Mouse (Mus musculus) forebrain, embryonic 15.5 days (tissue): Measurements from ENCODE around the gene Atp6v0a4. TPM values are rescaled to one million over a fixed set of nuclear protein-coding genes. Genes with fewer than 3 reads are reported as not detected.
A peak's percentile ranks its signal among the peaks of the same experiment; 100 is the strongest.

Source experiments
- ATAC-seq: fragments of 200-750 bp; cut with Nextera tagmentation; replicated peaks from 2 replicates; pipeline ENCODE4 v1.8.0; 2017; ENCODE audit warnings: mild to moderate bottlenecking, moderate TSS enrichment, moderate library complexity
- H3K27ac ChIP-seq: fragments of 300-500 bp; sonication (generic); replicated peaks from 2 replicates; pipeline ENCODE4 v1.5.1; 2015; ENCODE audit warnings: mild to moderate bottlenecking, inconsistent platforms
- H3K27me3 ChIP-seq: fragments of 300-500 bp; sonication (generic); 2 replicates; pipeline ENCODE4 v1.6.1; 2015; ENCODE audit warnings: inconsistent platforms
- H3K36me3 ChIP-seq: fragments of 300-500 bp; sonication (generic); 2 replicates; pipeline ENCODE4 v1.6.1; 2015; ENCODE audit warnings: mild to moderate bottlenecking, inconsistent platforms
- H3K4me1 ChIP-seq: fragments of 300-500 bp; sonication (generic); 2 replicates; pipeline ENCODE4 v1.6.1; 2015; ENCODE audit warnings: inconsistent platforms
- H3K4me2 ChIP-seq: fragments of 300-500 bp; sonication (generic); replicated peaks from 2 replicates; pipeline ENCODE4 v1.6.1; 2015; ENCODE audit warnings: mild to moderate bottlenecking, inconsistent platforms
- H3K4me3 ChIP-seq: fragments of 300-500 bp; sonication (generic); 2 replicates; pipeline ENCODE4 v1.5.1; 2015; ENCODE audit warnings: mild to moderate bottlenecking, inconsistent platforms
- H3K9ac ChIP-seq: fragments of 300-500 bp; sonication (generic); replicated peaks from 2 replicates; pipeline ENCODE4 v1.6.1; 2015; ENCODE audit warnings: mild to moderate bottlenecking, inconsistent platforms
- H3K9me3 ChIP-seq: fragments of 300-500 bp; sonication (generic); 2 replicates; pipeline ENCODE4 v1.6.1; 2016; ENCODE audit warnings: inconsistent platforms
- WGBS: fragments of 180-500 bp; shearing (Covaris S2); methylation state at CpG from one replicate; pipeline ENCODE4 v1.1.7; 2015; ENCODE audit warnings: mixed read lengths; 5-methylcytosine and 5-hydroxymethylcytosine counted together
- polyA plus RNA-seq: library from polyadenylated mRNA; unstranded; fragments of >200 nt; fragmentation: Nextera tagmentation; extraction: Ambion mirVana; gene quantifications from 2 replicates; pipeline ENCODE4 v1.2.1, GENCODE M21; 2015

Atp6v0a4 gene
- polyA plus RNA-seq, 1 experiment from 2014 or later = 0.19 TPM

GRCm38 (mm10) chr6:38102216-38102795, 22.1 kb downstream of the Atp6v0a4 start:
- H3K4me1 ChIP-seq = no peaks in the 10 kb centered on the region
- no peak overlapping the region for H3K4me2 ChIP-seq
- no peak for ATAC-seq
- no peak overlapping the region for H3K9ac ChIP-seq
- WGBS = 80% methylated on average over 7 of the region's 7 CpGs
- H3K36me3 ChIP-seq = no peaks in the 10 kb centered on the region
- no peak overlapping the region for H3K27ac ChIP-seq
- H3K4me3 ChIP-seq = no peak overlapping the region
- peaks cover 3% of the 10 kb centered on the region; the same call in 1 of the 2 replicates for H3K9me3 ChIP-seq
- no peaks in the 10 kb centered on the region for H3K27me3 ChIP-seq

DNA sequence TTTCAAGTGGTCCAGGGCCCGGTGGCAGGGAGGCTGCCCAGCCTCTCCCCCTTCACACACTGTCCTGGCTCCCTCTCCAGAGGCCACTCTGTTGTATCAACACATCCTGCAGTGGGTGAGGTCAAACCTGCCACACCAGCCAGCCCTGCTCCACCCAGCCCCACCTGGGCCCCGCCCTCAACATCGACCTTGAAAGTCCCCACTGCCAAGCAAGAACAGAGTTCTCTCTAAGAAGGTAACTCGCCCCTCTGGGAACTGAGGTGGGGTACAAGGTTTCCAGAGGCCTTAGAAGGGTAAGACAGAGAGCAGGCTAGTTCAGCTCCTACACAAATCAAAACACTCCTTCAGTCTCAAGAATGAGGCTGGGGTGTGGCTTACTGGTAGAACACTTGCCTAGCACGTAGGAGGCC, 27.4 kb downstream of the Atp6v0a4 start:
- no peaks in the 10 kb centered on the region for H3K27me3 ChIP-seq
- 73% methylated on average over 5 of the region's 5 CpGs for WGBS
- ATAC-seq = no peak
- no peak overlapping the region for H3K27ac ChIP-seq
- H3K9me3 ChIP-seq = peaks cover 3% of the 10 kb centered on the region; the same call in 1 of the 2 replicates
- H3K4me3 ChIP-seq = no peak overlapping the region
- no peak overlapping the region for H3K4me2 ChIP-seq
- H3K9ac ChIP-seq = no peak overlapping the region
- H3K4me1 ChIP-seq = no peaks in the 10 kb centered on the region
- no peaks in the 10 kb centered on the region for H3K36me3 ChIP-seq

- Histone ChIP-seq H3K36me3 (no peaks in the 10 kb centered on the region), H3K9me3 (peaks cover 3% of the 10 kb centered on the region; the same call in 1 of the 2 replicates), H3K4me3 (no peak overlapping the region), H3K27ac (no peak overlapping the region), H3K9ac (no peak overlapping the region), H3K4me1 (no peaks in the 10 kb centered on the region), H3K4me2 (no peak overlapping the region), H3K27me3 (no peaks in the 10 kb centered on the region)
- ATAC-seq = no peak
- WGBS = 88% methylated on average over 10 of the region's 10 CpGs
Measured at GRCm38 (mm10) chr6:38094701-38095100, 29.7 kb downstream of the Atp6v0a4 start.

DNA sequence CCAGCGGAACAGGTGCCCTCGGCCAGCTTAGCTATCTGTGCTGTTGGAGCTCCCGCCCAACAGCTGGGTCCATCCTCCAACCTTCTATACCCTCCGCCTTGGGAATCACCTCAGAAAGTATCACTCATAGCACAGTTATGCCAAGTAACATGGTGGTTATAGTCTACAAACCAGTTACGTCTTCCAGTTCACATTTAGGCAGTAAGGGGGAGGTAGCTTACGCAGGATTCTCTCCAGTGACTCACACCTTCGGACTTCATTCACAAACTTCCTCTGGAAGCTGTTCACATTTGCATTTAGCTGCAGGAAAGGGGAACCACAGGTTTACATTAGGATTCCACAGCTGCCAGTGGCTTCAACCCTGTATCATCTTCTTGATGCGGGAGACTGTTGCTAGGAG, 31.8 kb downstream of the Atp6v0a4 start:
- Histone ChIP-seq H3K36me3 (no peaks in the 10 kb centered on the region), H3K4me3 (no peak overlapping the region), H3K27ac (no peak overlapping the region), H3K4me1 (no peaks in the 10 kb centered on the region), H3K4me2 (no peak overlapping the region), H3K27me3 (no peaks in the 10 kb centered on the region), H3K9ac (no peak overlapping the region), H3K9me3 (no peaks in the 10 kb centered on the region)
- WGBS = 93% methylated on average over 8 of the region's 8 CpGs
- ATAC-seq = no peak

DNA sequence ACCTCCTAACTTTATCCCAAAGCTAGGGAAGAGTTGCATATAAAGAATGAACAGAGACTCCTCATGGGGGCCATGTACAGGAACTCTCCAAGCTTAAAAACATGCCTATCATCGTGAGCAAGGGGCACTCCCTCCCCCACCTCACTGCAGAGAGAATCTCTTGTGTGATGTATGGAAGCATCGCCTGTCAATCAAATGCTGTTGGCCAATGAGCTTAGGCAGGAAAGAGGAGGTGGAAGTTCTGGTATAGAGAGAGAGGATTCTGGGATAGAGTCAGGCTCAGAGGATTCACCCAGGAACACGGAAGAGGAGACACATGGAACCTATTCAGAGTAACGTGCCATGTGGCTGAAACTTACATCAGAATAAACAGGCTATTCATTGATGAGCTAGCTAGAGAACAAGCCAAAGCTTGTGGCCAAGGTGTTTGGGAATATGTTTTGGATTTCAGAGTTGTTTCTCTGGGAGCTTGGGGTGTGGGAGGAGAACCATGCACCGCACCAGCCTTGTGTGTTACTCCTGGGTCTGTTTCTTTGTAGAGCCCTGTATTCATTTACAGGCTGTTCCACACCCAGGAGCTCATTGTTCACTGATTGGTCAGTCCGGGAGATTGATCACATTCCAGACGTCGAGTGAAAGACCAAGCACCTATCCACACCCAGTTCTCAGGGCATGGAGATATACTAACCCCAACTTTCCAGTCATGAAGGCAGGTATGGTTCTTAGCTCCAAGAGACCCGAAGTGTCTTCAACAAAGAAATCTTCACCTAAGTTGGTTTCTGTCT, 37.0 kb downstream of the Atp6v0a4 start:
- Histone ChIP-seq H3K4me3 (no peak overlapping the region), H3K36me3 (no peaks in the 10 kb centered on the region), H3K4me2 (no peak overlapping the region), H3K4me1 (no peaks in the 10 kb centered on the region), H3K9ac (no peak overlapping the region), H3K27me3 (no peaks in the 10 kb centered on the region), H3K9me3 (no peaks in the 10 kb centered on the region), H3K27ac (no peak overlapping the region)
- 81% methylated on average over 9 of the region's 9 CpGs for WGBS
- ATAC-seq = no peak

GRCm38 (mm10) chr6:38083204-38083603, 41.2 kb downstream of the Atp6v0a4 start:
- H3K27ac ChIP-seq = no peak overlapping the region
- H3K9me3 ChIP-seq = no peaks in the 10 kb centered on the region
- H3K4me2 ChIP-seq = no peak overlapping the region
- no peaks in the 10 kb centered on the region for H3K36me3 ChIP-seq
- ATAC-seq = no peak
- H3K4me1 ChIP-seq = no peaks in the 10 kb centered on the region
- H3K4me3 ChIP-seq = no peak overlapping the region
- H3K9ac ChIP-seq = no peak overlapping the region
- 25% methylated on average over 4 of the region's 4 CpGs for whole genome bisulfite sequencing
- H3K27me3 ChIP-seq = no peaks in the 10 kb centered on the region

- 72% methylated on average over 11 of the region's 11 CpGs for WGBS
- H3K4me2 ChIP-seq = no peak overlapping the region
- no peak overlapping the region for H3K9ac ChIP-seq
- no peaks in the 10 kb centered on the region for H3K4me1 ChIP-seq
- H3K9me3 ChIP-seq = no peaks in the 10 kb centered on the region
- no peak overlapping the region for H3K27ac ChIP-seq
- no peaks in the 10 kb centered on the region for H3K36me3 ChIP-seq
- no peak for ATAC-seq
- no peak overlapping the region for H3K4me3 ChIP-seq
- H3K27me3 ChIP-seq = no peaks in the 10 kb centered on the region
Measured at GRCm38 (mm10) chr6:38081727-38082341, 42.6 kb downstream of the Atp6v0a4 start.

GRCm38 (mm10) chr6:38080364-38080763, 44.0 kb downstream of the Atp6v0a4 start:
- Histone ChIP-seq H3K4me3 (no peak overlapping the region), H3K4me1 (no peaks in the 10 kb centered on the region), H3K9me3 (no peaks in the 10 kb centered on the region), H3K36me3 (no peaks in the 10 kb centered on the region), H3K4me2 (no peak overlapping the region), H3K27ac (no peak overlapping the region), H3K27me3 (no peaks in the 10 kb centered on the region), H3K9ac (no peak overlapping the region)
- ATAC-seq = no peak
- WGBS = 71% methylated on average over 4 of the region's 4 CpGs

GRCm38 (mm10) chr6:38073592-38073991, 50.8 kb downstream of the Atp6v0a4 start:
- Histone ChIP-seq H3K27me3 (no peaks in the 10 kb centered on the region), H3K9me3 (no peaks in the 10 kb centered on the region), H3K4me2 (no peak overlapping the region), H3K36me3 (no peaks in the 10 kb centered on the region), H3K4me1 (no peaks in the 10 kb centered on the region), H3K4me3 (no peak overlapping the region), H3K27ac (no peak overlapping the region), H3K9ac (no peak overlapping the region)
- 87% methylated on average over 3 of the region's 3 CpGs for WGBS
- ATAC-seq = no peak

GRCm38 (mm10) chr6:38072137-38072796, 52.1 kb downstream of the Atp6v0a4 start:
- no peak overlapping the region for H3K4me2 ChIP-seq
- H3K27me3 ChIP-seq = no peaks in the 10 kb centered on the region
- no peaks in the 10 kb centered on the region for H3K4me1 ChIP-seq
- 77% methylated on average over 5 of the region's 5 CpGs for WGBS
- H3K4me3 ChIP-seq = no peak overlapping the region
- H3K36me3 ChIP-seq = no peaks in the 10 kb centered on the region
- no peak overlapping the region for H3K9ac ChIP-seq
- H3K9me3 ChIP-seq = no peaks in the 10 kb centered on the region
- no peak for ATAC-seq
- H3K27ac ChIP-seq = no peak overlapping the region

GRCm38 (mm10) chr6:38071256-38071655, 53.1 kb downstream of the Atp6v0a4 start:
- no peak for ATAC-seq
- Histone ChIP-seq H3K9me3 (no peaks in the 10 kb centered on the region), H3K4me2 (no peak overlapping the region), H3K4me1 (no peaks in the 10 kb centered on the region), H3K36me3 (no peaks in the 10 kb centered on the region), H3K4me3 (no peak overlapping the region), H3K9ac (no peak overlapping the region), H3K27ac (no peak overlapping the region), H3K27me3 (no peaks in the 10 kb centered on the region)
- WGBS = 91% methylated on average over 4 of the region's 4 CpGs

DNA sequence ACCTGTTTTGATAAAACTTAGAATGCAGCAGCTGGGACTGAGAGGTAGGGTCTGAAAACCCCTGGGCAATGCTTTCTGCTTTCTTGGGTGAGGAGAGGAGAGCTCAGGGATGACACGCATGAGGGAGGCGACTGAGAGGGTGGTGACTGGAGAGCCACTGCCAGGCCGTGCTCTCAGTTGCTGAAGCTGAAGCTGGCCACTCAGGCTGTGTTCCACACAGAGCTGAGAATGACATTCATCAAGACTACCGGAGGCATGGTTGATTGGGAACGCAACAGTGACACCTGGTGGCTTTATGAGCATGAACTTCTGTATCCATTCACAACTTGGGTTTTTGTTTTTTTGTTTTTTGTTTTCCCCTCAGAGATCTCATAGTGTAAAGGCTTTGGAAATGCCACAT, 58.2 kb downstream of the Atp6v0a4 start:
- Histone ChIP-seq H3K36me3 (no peaks in the 10 kb centered on the region), H3K27ac (no peak overlapping the region; the same call in 1 of the 2 replicates), H3K9me3 (no peaks in the 10 kb centered on the region), H3K27me3 (no peaks in the 10 kb centered on the region), H3K4me2 (no peak overlapping the region), H3K4me1 (peaks cover 15% of the 10 kb centered on the region), H3K9ac (no peak overlapping the region), H3K4me3 (no peak overlapping the region)
- peak; percentile 92 for ATAC-seq
- 6% methylated on average over 5 of the region's 5 CpGs for WGBS
